Mouse (Mus musculus) CH12.LX (cell line): Measurements from ENCODE around the gene Arid4a. TPM values are rescaled to one million over a fixed set of nuclear protein-coding genes. Genes with fewer than 3 reads are reported as not detected.

ENCODE experiments used
- DNase-seq: peaks from one replicate; pipeline ENCODE4 v3.0.0-alpha.2; 2013; ENCODE audit errors: extremely low read depth
- H3K27ac ChIP-seq: 2 replicates; pipeline ENCODE4 v1.5.1; 2012; ENCODE audit warnings: low read depth, mild to moderate bottlenecking, control low read depth, moderate library complexity; ENCODE audit not compliant: insufficient read depth
- H3K27me3 ChIP-seq: replicated peaks from 2 replicates; pipeline ENCODE3; 2012; ENCODE audit warnings: inconsistent platforms
- H3K36me3 ChIP-seq, 2 experiments: replicated peaks in 1 of 2; 2 replicates each; pipeline versions ENCODE3 to v1.6.1; 2012; ENCODE audit warnings: inconsistent platforms in 1 of 2, low read length in 1 of 2, mild to moderate bottlenecking in 1 of 2, mixed read lengths in 1 of 2, moderate library complexity in 1 of 2; ENCODE audit not compliant: control insufficient read depth in 1 of 2, insufficient read depth in 1 of 2
- H3K4me1 ChIP-seq, 2 experiments: 2 replicates each; pipeline ENCODE4 v1.6.1; 2012; ENCODE audit warnings: inconsistent platforms in 1 of 2, moderate library complexity in 1 of 2; ENCODE audit not compliant: insufficient read depth in 2 of 2, control insufficient read depth in 1 of 2
- H3K4me2 ChIP-seq: 2 replicates; pipeline ENCODE4 v1.6.1; 2012; ENCODE audit warnings: low read depth, mild to moderate bottlenecking, control low read depth; ENCODE audit not compliant: poor library complexity, insufficient read depth, severe bottlenecking
- H3K4me3 ChIP-seq, 3 experiments: fragments of 150-350 bp in 1 of 3; sonication (generic) in 1 of 3; replicated peaks in 1 of 3; 2 replicates each; pipeline versions ENCODE3 to v1.5.1; 2011 to 2012; ENCODE audit warnings: low read depth in 2 of 3, low read length in 2 of 3, mild to moderate bottlenecking in 2 of 3, moderate library complexity in 2 of 3, control low read depth in 1 of 3, improper control_type of control experiment in 1 of 3, inconsistent platforms in 1 of 3, mixed read lengths in 1 of 3; ENCODE audit not compliant: poor library complexity in 1 of 3
- H3K79me2 ChIP-seq: replicated peaks from 2 replicates; pipeline ENCODE4 v1.6.1; 2012; ENCODE audit warnings: mild to moderate bottlenecking, moderate library complexity; ENCODE audit not compliant: control insufficient read depth, poor library complexity, insufficient read depth, severe bottlenecking; ENCODE audit errors: extremely low read depth
- H3K9ac ChIP-seq: 2 replicates; pipeline ENCODE4 v1.6.1; 2012; ENCODE audit warnings: low read depth, mild to moderate bottlenecking, control low read depth, moderate library complexity; ENCODE audit not compliant: insufficient read depth
- H3K9me3 ChIP-seq: replicated peaks from 2 replicates; pipeline ENCODE3; 2012; ENCODE audit warnings: low read length, inconsistent platforms, mixed read lengths
- CHD1 ChIP-seq: IDR thresholded peaks from 2 replicates; pipeline ENCODE4 v1.6.1; 2012; ENCODE audit warnings: low read depth, low read length, improper control_type of control experiment, inconsistent platforms
- CTCF ChIP-seq, 2 experiments: IDR thresholded peaks in 1 of 2; conservative IDR thresholded peaks in 1 of 2; 2 replicates each; pipeline ENCODE4 v1.5.1; 2011 to 2012; ENCODE audit warnings: low read depth in 2 of 2, low read length in 2 of 2, improper control_type of control experiment in 1 of 2, inconsistent platforms in 1 of 2, mild to moderate bottlenecking in 1 of 2, moderate library complexity in 1 of 2
- E2F4 ChIP-seq: IDR thresholded peaks from 2 replicates; pipeline ENCODE4 v1.6.1; 2011; ENCODE audit warnings: low read depth, low read length, improper control_type of control experiment; ENCODE audit not compliant: insufficient replicate concordance
- ELF1 ChIP-seq: IDR thresholded peaks from 2 replicates; pipeline ENCODE4 v1.6.1; 2014; ENCODE audit warnings: low read depth, mild to moderate bottlenecking, inconsistent platforms, low read length, improper control_type of control experiment
- EP300 ChIP-seq: IDR thresholded peaks from 2 replicates; pipeline ENCODE4 v1.6.1; 2011; ENCODE audit warnings: low read length, improper control_type of control experiment
- GABPA ChIP-seq: IDR thresholded peaks from 2 replicates; pipeline ENCODE4 v1.6.1; 2012; ENCODE audit warnings: low read depth, low read length, improper control_type of control experiment, inconsistent platforms; ENCODE audit not compliant: insufficient replicate concordance
- JUN ChIP-seq: IDR thresholded peaks from 2 replicates; pipeline ENCODE4 v1.6.1; 2011; ENCODE audit warnings: low read depth, mild to moderate bottlenecking, low read length, improper control_type of control experiment, moderate library complexity; ENCODE audit not compliant: insufficient read depth
- JUND ChIP-seq: conservative IDR thresholded peaks from 2 replicates; pipeline ENCODE4 v1.6.1; 2011; ENCODE audit warnings: low read depth, low read length, improper control_type of control experiment
- MAX ChIP-seq: IDR thresholded peaks from 2 replicates; pipeline ENCODE4 v1.6.1; 2011; ENCODE audit warnings: low read length, improper control_type of control experiment
- MAZ ChIP-seq: IDR thresholded peaks from 2 replicates; pipeline ENCODE4 v1.6.1; 2012; ENCODE audit warnings: low read depth, mild to moderate bottlenecking, inconsistent platforms, low read length, improper control_type of control experiment, moderate library complexity
- MEF2A ChIP-seq: IDR thresholded peaks from 2 replicates; pipeline ENCODE4 v1.6.1; 2014; ENCODE audit warnings: low read depth, mild to moderate bottlenecking, inconsistent platforms, low read length, improper control_type of control experiment, borderline replicate concordance
- MYC ChIP-seq: IDR thresholded peaks from 2 replicates; pipeline ENCODE4 v1.6.1; 2011; ENCODE audit warnings: low read depth, mild to moderate bottlenecking, improper control_type of control experiment, low read length
- NELFE ChIP-seq: IDR thresholded peaks from 2 replicates; pipeline ENCODE4 v1.6.1; 2011; ENCODE audit warnings: low read depth, low read length, improper control_type of control experiment
- NRF1 ChIP-seq: IDR thresholded peaks from 2 replicates; pipeline ENCODE4 v1.6.1; 2014; ENCODE audit warnings: low read depth, mild to moderate bottlenecking, inconsistent platforms, low read length, improper control_type of control experiment, moderate library complexity
- POLR2A ChIP-seq: IDR thresholded peaks from 2 replicates; pipeline ENCODE4 v1.6.1; 2011; ENCODE audit warnings: low read depth, mild to moderate bottlenecking, improper control_type of control experiment, low read length
- POLR2AphosphoS2 ChIP-seq: IDR thresholded peaks from 2 replicates; pipeline ENCODE4 v1.6.1; 2011; ENCODE audit warnings: low read depth, low read length, improper control_type of control experiment
- RAD21 ChIP-seq: IDR thresholded peaks from 2 replicates; pipeline ENCODE4 v1.6.1; 2011; ENCODE audit warnings: low read depth, mild to moderate bottlenecking, low read length, improper control_type of control experiment, moderate library complexity
- RCOR1 ChIP-seq: conservative IDR thresholded peaks from 2 replicates; pipeline ENCODE4 v1.6.1; 2012; ENCODE audit warnings: low read depth, mild to moderate bottlenecking, inconsistent platforms, low read length, improper control_type of control experiment
- SIN3A ChIP-seq: IDR thresholded peaks from 2 replicates; pipeline ENCODE4 v1.6.1; 2012; ENCODE audit warnings: low read length, improper control_type of control experiment, inconsistent platforms
- TBP ChIP-seq: conservative IDR thresholded peaks from 2 replicates; pipeline ENCODE4 v1.6.1; 2011; ENCODE audit warnings: low read depth, low read length, improper control_type of control experiment
- TCF12 ChIP-seq: IDR thresholded peaks from 2 replicates; pipeline ENCODE4 v1.6.1; 2014; ENCODE audit warnings: low read depth, mild to moderate bottlenecking, inconsistent platforms, low read length, improper control_type of control experiment
- UBTF ChIP-seq: IDR thresholded peaks from 2 replicates; pipeline ENCODE4 v1.6.1; 2012; ENCODE audit warnings: low read depth, mild to moderate bottlenecking, inconsistent platforms, low read length, improper control_type of control experiment, moderate library complexity
- USF1 ChIP-seq: IDR thresholded peaks from 2 replicates; pipeline ENCODE4 v1.6.1; 2014; ENCODE audit warnings: low read depth, mild to moderate bottlenecking, inconsistent platforms, low read length, improper control_type of control experiment
- USF2 ChIP-seq: conservative IDR thresholded peaks from 2 replicates; pipeline ENCODE4 v1.6.1; 2011; ENCODE audit warnings: low read depth, low read length, improper control_type of control experiment
- ZC3H11A ChIP-seq: IDR thresholded peaks from 2 replicates; pipeline ENCODE4 v1.6.1; 2012; ENCODE audit warnings: low read depth, mild to moderate bottlenecking, inconsistent platforms, low read length, improper control_type of control experiment
- ZKSCAN1 ChIP-seq: IDR thresholded peaks from 2 replicates; pipeline ENCODE4 v1.6.1; 2012; ENCODE audit warnings: low read depth, inconsistent platforms, low read length, improper control_type of control experiment, borderline replicate concordance
- dilution Hi-C: fragments of 300-500 bp; cut with MboI; formaldehyde crosslinking; loops from 2 replicates; pipeline ENCODE4 v1.14.3; 2020; ENCODE audit warnings: low sequenced_read_pairs; ENCODE audit not compliant: extremely low pct_unique_long_range_greater_than_20kb, extremely low pct_ligation_motif_present
- in situ Hi-C: fragments of 300-500 bp; cut with MboI; formaldehyde crosslinking; loops from 3 replicates; pipeline ENCODE4 v1.14.3; 2019; ENCODE audit warnings: low sequenced_read_pairs, low pct_ligation_motif_present, low pct_unique_long_range_greater_than_20kb, mixed read lengths
- polyA plus RNA-seq: library from polyadenylated mRNA; unstranded; fragments of >175 nt; gene quantifications from 2 replicates; pipeline ENCODE4 v1.2.1, GENCODE M21; 2012; ENCODE audit warnings: low read depth; ENCODE audit not compliant: insufficient read length
- total RNA-seq, 2 experiments: library from RNA; depleted of rRNA; stranded (reverse); fragments of 300-350 nt in 1 of 2; fragments of >200 nt in 1 of 2; gene quantifications; 2 replicates each; pipeline ENCODE4 v1.2.3; 2012 to 2014

Gene Arid4a
- total and polyA plus RNA-seq, 3 experiments: 8.0 to 20.8 (median 9.7) TPM

DNA sequence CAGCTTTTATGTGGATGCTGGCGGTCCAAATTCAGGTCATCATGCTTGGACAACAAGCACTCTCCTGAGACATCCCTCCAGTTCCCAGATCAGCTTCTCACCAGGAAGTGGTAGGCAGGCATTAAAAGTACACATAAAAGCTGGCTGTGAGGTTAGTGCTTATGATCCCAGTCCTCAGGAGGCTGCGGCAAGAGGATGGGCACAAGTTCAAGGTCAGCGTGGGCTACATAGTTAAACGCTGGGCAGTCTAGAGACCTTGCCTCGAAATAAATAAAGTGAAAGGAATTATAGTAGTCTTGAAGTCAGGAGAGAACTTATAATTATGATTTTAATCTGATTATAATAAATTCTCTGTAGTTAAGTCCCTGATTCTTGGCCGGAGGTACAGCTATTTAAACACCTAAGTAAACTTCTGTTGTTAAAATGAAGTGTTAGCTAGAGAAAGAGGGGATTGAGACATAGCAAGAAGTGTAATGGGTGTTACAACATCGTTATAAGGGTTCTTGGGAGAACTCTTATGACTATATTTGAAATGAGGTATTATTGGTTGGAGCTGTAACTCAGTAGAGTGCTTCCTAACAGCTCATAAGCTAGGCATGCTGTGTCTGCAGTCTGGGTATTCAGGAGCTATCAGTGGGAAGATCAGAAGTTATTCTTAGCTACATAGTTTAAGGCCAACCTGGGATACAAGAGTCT is 30.8 kb upstream of the Arid4a start:
- H3K27me3 ChIP-seq: no peaks in the 10 kb centered on the region
- H3K36me3 ChIP-seq: peaks cover 44 to 86% of the 10 kb centered on the region in 2 experiments
- no peak for TF ChIP-seq E2F4
- TF ChIP-seq USF1: no peak
- no peak for TF ChIP-seq CHD1
- no peak for TF ChIP-seq USF2
- no peak for TF ChIP-seq MAX
- TF ChIP-seq MYC: no peak
- no peak for TF ChIP-seq EP300
- no peak for TF ChIP-seq ZC3H11A
- TF ChIP-seq ZKSCAN1: no peak
- no peak for TF ChIP-seq MAZ
- no peak for TF ChIP-seq RCOR1
- TF ChIP-seq RAD21: no peak
- no peak for TF ChIP-seq NRF1
- no peak for TF ChIP-seq SIN3A
- TF ChIP-seq JUND: no peak
- no peak for TF ChIP-seq ELF1
- TF ChIP-seq GABPA: no peak
- no peak for TF ChIP-seq POLR2AphosphoS2
- no peak for TF ChIP-seq TBP
- TF ChIP-seq TCF12: no peak
- no peak for DNase-seq
- peaks cover 33% of the 10 kb centered on the region for H3K79me2 ChIP-seq
- in situ Hi-C loops (no loop called here), dilution Hi-C loops (no loop called here)
- H3K9me3 ChIP-seq: no peaks in the 10 kb centered on the region
- no peak overlapping the region for H3K9ac ChIP-seq
- no peak overlapping the region for H3K4me3 ChIP-seq
- no peaks in the 10 kb centered on the region for H3K4me1 ChIP-seq
- no peak overlapping the region for H3K4me2 ChIP-seq
- H3K27ac ChIP-seq: no peak overlapping the region

DNA sequence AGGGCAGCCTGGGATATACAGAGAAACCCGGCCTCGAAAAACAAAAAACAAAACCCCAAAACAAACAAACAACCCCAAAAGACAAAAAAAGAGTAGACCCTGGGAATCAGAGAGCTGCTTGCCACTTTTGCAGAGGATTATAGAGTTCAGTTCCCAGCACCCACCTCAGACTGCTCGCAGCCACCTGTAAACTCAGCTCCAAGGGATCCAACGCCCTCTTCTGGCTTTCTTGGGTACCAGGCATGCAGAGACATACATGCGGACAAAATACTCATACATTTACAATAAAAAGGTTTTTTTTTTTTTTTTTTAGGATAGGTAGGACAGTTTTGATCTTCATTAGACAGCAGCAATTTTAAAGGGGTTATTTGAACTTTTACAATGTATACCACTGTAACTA is 18.6 kb upstream of the Arid4a start:
- TF ChIP-seq NELFE (no peak), ELF1 (no peak), TBP (no peak), POLR2AphosphoS2 (no peak), CTCF (conservative IDR thresholded peaks at IDR 0.05 in 1 of 2, IDR thresholded peaks at IDR 0.05 in 1 of 2; ENCODE audit: low read depth in 2 of 2, low read length in 2 of 2) (no peak), RAD21 (no peak), UBTF (no peak), JUN (no peak), MEF2A (no peak), POLR2A (no peak)
- dilution Hi-C loops (no loop called here), in situ Hi-C loops (no loop called here)

More for the DNA sequence above, 18.6 kb upstream of the Arid4a start:
- Histone ChIP-seq H3K9me3 (no peaks in the 10 kb centered on the region), H3K4me2 (no peak overlapping the region), H3K36me3 (peaks cover 18 to 62% of the 10 kb centered on the region in 2 experiments), H3K27me3 (no peaks in the 10 kb centered on the region), H3K9ac (no peak overlapping the region), H3K4me1 (peaks cover 6 to 22% of the 10 kb centered on the region in 2 experiments), H3K4me3 (no peak overlapping the region), H3K79me2 (no peaks in the 10 kb centered on the region), H3K27ac (no peak overlapping the region)
- no peak for DNase-seq
